Mouse (Mus musculus) gastrocnemius, postnatal 4 days (tissue): ENCODE measurements around the gene Fam98c. TPM values are rescaled to one million over a fixed set of nuclear protein-coding genes. Genes with fewer than 3 reads are reported as not detected.
A peak's percentile ranks its signal among the peaks of the same experiment; 100 is the strongest.
"Not testable (repeated sequence)": the region's sequence is repeated elsewhere in the genome, so short reads cannot be mapped to it uniquely, and the experiment has no call there.

Experiments
- DNase-seq, 2 experiments: peaks; one replicate each; pipeline ENCODE4 v3.0.0; 2021 to 2022; ENCODE audit warnings: low spot score in 2 of 2, mixed read lengths in 2 of 2
- total RNA-seq, 2 experiments: library from RNA; stranded (reverse); gene quantifications; 2 replicates each; pipeline ENCODE4 v1.2.3; 2021

Fam98c gene
- total RNA-seq, 2 experiments from 2014 or later: 12.8 to 13.2 TPM

- DNase-seq: no peak
Measured at GRCm38 (mm10) chr7:29162750-29163525, 6.9 kb upstream of the Fam98c start.

DNA sequence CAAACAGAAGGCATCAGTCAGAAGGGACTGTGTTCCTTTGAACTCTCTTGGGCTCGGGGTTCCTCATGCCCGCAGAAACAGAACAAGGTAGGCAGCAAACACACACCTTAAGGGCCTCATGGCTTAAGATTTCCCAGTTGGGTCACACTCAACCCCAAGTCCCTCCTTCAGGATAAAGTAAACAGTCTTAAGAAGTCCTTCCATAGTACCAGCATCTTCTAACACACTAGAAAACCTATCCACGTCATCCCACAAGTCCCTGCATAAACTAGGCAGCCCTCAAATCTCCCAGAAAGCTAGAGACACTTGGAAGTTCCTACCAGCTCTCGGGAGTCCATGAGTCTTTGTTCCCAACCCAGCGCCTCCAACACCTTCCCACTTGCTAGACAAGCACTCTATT, 6.3 kb upstream of the Fam98c start:
- DNase-seq: no peak

GRCm38 (mm10) chr7:29158264-29158663, 2.2 kb upstream of the Fam98c start:
- no peak for DNase-seq

DNA sequence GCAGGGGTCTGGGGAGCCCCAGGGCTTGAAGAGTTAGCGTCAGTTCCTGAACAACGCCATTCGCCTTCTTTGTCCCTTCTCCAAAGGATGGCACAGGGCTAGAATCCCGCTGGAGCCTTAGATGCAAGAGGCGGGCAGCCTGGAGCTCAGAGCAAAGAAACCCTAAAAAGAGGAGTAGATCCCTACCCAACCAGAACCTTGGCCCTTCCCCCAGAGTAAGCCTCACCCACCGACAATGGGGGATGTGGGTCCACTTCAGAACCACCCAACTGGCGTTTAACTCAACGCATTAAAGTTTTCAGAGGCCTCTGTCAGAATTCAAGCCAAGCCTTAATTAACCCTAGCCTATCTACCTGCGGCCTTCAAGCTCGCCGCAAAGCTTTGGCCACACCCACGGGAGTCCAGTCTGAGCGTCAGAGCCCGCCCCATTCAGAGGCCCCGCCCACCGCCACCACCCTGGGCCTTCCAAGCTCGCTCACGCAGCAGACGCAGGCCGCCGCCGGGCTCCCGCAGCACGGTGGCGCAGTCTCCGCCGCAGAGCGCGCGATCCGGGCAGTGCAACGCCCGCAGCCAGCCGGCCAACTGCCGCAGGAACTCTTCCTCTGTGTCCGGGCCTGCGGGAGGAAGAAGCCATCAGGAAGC, 717 bp downstream of the Fam98c start:
- peak; percentile 73 to 88 for DNase-seq

- no peak for DNase-seq
Measured at GRCm38 (mm10) chr7:29154018-29154720, 1.9 kb downstream of the Fam98c start.

GRCm38 (mm10) chr7:29151486-29151885, 4.5 kb downstream of the Fam98c start:
- no peak for DNase-seq

GRCm38 (mm10) chr7:29148771-29149170, 7.3 kb downstream of the Fam98c start:
- DNase-seq: no peak

DNA sequence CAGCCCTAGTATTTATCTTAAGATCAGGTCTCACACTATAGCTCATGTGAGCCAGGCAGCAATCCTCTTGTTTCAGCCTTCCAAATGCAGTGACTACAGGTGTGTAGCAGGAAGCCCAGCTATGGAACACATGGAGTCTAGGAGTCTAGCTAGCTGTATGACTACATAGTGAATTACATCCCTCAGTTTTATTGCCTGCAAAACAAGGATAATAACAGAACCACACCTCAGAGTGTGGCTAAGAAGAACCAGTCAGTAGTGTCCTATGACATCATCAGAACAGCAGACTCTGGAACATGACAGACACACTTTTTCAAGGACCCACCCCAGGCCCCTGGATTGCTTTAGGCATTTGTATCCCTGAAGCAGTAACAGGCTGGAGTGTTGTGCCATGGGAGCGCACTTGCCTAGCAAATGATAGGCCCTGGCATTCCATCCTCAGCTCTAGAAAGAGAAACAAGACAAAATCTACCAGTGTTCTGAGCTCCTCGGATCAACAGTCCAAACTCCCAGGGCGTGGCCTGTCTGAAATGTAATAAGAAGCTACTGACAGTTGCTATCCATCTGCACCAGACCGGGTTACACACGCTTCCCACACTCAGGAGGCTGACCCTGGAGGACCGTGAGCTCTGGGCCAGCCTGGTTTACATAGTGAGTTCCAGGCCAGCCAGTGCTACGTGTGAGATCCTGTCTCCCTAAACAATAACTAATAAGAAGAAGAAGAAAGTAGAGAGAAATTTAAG, 9.2 kb downstream of the Fam98c start:
- no peak for DNase-seq

GRCm38 (mm10) chr7:29144006-29144405, 12.0 kb downstream of the Fam98c start:
- DNase-seq: no peak

- no peak for DNase-seq
Measured at GRCm38 (mm10) chr7:29141416-29141815, 14.6 kb downstream of the Fam98c start.

GRCm38 (mm10) chr7:29139237-29139636, 16.8 kb downstream of the Fam98c start:
- DNase-seq: not testable (repeated sequence)

GRCm38 (mm10) chr7:29137429-29137828, 18.6 kb downstream of the Fam98c start:
- no peak for DNase-seq

GRCm38 (mm10) chr7:29134693-29135386, 21.2 kb downstream of the Fam98c start, which contains the start of gene Rasgrp4:
TSS of gene Rasgrp4 (plus strand) at chr7:29134851.
- DNase-seq: no peak

DNA sequence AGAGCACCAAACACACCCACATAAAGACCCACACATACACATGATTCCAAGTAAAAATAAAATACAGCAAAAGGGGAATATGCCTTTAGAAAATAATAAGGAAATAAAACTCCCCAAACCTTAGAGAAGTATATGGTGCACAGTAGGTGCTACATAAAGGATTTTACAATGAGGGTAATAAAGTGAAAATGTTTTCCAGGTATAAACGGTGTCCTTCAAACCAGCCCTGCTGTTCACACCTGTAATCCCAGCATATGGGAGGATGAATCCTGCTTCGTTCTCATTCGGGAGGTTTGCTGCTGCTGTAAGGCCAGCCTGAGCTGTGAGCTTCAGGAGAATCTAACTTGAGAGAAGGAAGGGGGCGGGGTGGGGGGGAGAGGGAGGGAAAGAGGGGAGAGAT, 21.8 kb downstream of the Fam98c start:
- no peak for DNase-seq

DNA sequence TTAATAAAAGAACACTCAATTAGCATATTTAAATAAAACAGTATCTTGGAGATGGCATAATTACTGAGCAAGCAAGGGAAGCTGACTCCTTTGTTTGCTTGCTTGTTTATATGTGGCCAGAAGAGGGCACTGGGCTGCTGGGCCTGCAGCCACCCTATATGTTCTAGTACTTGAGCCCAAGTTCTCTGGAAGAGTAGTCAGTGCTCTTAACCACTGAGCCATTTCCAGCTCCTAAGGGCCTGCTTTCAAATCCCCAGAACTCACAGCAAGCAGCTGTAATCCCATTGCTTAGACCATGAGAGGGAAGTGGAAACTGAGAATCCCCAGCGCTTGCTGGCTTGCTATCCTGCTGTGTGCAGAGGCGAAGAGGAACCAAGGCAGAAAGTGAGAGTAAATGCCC, 27.3 kb downstream of the Fam98c start:
- no peak for DNase-seq

GRCm38 (mm10) chr7:29126173-29126915, 29.7 kb downstream of the Fam98c start:
- no peak for DNase-seq

- peak in 1 of 2 experiments; percentile 72 for DNase-seq
Measured at GRCm38 (mm10) chr7:29124970-29125369, 31.1 kb downstream of the Fam98c start, which contains the start of gene Ryr1. TSS of gene Ryr1 (minus strand) at chr7:29125179.

GRCm38 (mm10) chr7:29123531-29124358, 32.3 kb downstream of the Fam98c start:
- peak in 1 of 2 experiments; percentile 48 for DNase-seq

- DNase-seq: no peak
Measured at GRCm38 (mm10) chr7:29122821-29123220, 33.2 kb downstream of the Fam98c start.
